Mouse (Mus musculus): Measurements from ENCODE around the gene Thap11.

The Thap11 gene

DNA sequence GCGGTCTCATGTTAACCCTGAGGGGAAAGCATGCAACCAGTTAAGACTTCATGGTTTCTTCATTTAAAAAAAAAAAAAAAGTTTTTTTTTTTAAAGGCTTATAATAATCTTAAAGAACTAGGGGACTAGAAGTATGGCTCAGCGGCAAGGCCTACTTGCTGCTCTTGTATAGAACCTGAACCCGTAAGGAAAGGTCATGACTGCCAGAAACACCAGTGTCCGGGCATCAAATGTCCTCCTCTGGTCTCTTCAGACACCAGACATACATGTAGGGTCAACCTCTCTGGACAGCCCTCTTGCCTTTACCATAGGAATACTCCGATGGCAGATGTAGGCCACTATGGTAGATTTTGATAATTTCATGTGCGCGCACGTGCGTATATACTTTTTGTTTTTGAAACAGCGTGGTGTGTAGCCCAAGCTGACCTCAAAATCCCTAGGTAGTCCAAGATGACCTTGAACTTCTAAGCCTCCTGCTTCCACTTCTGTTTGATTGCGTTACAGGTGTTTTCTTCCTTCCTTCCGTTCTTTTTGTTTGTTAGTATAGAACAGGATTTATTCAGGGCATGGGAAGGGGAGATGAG is 2.7 kb upstream of the Thap11 start:
- no peak for DNase-seq (ENCODE audit: low spot score)

DNA sequence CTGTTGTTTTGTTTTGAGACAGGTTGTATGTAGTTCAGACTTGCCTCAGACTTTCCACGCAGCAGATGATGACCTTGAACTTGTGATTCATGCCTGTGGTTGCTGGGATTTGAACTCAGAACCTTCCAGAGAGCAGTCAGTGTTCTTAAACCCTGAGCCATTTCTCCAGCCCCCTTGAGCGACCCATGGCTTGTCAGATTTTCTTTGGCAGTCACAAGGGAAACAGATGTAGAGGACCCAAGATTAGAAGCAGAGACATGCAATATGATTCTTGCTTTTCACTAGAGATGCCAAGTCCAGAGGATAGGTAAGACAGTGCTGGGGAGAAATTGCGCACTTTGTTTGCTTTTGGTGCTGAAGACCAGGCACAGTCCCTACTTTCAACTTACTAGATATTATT is 1.8 kb upstream of the Thap11 start, which contains the start of gene Cenpt:
Gene Cenpt (minus strand): TSS at position 101 of the 400 bp plus-strand sequence.
- DNase-seq (ENCODE audit: low spot score): no peak

DNA sequence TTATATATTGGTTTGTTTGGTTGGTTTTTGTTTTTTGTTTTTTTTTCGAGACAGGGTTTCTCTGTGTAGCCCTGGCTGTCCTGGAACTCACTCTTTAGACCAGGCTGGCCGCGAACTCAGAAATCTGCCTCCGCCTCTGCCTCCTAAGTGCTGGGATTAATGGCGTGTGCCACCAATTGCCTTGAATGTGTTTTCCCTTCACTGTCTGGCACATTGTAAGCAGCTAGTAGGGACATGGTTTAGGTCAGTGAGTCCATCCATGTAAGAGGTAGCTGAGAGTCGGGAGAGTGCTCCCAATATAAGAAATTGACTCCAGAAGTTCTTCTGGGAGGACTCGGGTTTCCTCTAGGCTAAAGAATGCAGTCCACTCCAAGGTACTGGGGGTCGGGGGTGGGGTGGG is 629 bp upstream of the Thap11 start:
- DNase-seq (ENCODE audit: low spot score): no peak

DNA sequence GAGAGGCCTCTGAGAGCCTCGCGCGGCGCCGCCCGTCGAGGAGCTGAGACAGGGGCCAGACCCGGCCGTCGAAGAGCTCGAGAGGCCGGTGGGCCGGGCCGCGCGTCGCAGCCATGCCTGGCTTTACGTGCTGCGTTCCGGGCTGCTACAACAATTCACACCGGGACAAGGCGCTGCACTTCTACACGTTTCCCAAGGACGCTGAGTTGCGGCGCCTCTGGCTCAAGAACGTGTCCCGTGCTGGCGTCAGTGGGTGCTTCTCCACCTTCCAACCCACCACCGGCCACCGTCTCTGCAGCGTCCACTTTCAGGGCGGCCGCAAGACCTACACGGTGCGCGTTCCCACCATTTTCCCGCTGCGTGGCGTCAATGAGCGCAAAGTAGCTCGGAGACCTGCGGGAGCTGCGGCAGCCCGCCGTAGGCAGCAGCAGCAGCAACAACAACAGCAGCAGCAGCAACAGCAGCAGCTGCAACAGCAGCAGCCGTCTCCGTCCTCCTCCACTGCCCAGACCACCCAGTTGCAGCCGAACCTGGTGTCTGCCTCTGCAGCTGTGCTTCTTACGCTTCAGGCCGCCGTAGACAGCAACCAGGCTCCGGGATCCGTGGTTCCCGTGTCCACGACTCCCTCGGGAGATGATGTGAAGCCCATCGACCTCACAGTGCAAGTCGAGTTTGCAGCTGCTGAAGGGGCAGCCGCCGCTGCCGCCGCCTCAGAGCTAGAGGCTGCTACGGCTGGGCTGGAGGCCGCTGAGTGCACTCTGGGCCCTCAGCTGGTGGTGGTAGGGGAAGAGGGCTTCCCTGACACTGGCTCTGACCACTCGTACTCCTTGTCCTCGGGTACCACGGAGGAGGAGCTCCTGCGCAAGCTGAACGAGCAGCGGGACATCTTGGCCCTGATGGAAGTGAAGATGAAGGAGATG is 576 bp downstream of the Thap11 start:
- DNase-seq (ENCODE audit: low spot score): no peak

DNA sequence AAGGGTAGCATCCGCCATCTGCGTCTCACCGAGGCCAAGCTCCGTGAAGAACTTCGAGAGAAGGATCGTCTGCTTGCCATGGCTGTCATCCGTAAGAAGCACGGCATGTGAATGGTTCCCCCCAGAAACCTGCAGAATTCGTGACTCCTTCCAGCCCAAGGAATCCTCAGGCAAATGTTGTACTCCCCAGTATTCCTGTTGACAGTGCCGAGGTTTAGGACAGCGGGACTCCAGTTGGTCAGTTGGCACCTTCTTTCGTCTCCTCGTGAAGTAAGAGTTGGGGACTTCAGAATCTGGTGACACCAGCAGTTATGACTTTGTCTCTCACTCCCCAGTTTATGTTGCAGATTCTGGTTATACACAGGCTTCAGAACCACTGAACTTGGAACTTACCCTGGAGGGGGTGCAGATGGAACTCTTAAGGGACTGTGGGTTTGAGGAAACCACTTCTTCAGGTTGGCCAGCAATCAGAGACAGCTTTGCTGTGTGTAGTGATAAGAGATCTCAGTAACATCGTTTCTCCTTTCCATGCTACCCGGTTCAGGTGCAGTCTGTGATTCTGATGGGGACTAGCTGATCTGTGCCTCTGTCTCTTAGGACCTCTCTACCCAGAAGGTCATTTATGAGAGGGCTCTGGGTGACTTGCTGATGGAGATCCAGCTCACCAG is 1.4 kb downstream of the Thap11 start:
- DNase-seq (ENCODE audit: low spot score): no peak

DNA sequence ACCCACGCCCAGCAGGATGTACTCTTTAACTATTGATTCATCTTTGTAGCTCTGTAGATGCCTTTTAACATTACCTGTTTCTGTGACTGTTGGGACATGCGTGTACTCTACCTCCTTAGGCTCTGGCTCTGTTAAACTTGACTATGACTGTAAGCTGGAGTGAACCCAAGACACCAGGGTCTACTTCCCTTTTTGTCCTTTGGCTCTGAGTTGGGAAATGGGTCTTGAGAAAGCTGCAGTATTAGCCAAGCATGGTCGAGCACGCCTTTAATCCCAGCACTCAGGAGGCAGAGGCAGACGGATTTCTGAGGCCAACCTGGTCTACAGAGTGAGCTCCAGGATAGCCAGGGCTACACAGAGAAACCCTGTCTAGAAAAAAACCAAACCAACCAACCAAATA is 3.6 kb downstream of the Thap11 start:
- DNase-seq (ENCODE audit: low spot score): no peak

DNA sequence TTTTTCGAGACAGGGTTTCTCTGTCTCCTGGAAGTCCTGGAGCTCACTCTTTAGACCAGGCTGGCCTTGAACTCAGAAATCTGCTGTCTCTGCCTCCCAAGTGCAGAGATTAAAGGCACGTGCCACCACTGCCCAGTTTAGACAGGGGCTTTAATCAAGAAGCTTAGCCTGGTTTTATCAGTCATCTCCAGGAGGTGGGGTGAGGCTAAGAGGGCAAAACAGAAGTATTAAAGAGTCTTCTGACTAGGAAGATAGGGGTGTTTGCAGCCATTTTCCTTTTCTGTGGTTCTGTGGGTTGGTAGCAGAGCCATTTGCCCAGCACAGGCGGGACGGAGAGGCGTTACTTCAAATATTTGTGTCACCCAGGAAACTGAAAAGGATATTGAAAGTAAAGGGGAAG is 4.4 kb downstream of the Thap11 start:
- DNase-seq (ENCODE audit: low spot score): no peak

DNA sequence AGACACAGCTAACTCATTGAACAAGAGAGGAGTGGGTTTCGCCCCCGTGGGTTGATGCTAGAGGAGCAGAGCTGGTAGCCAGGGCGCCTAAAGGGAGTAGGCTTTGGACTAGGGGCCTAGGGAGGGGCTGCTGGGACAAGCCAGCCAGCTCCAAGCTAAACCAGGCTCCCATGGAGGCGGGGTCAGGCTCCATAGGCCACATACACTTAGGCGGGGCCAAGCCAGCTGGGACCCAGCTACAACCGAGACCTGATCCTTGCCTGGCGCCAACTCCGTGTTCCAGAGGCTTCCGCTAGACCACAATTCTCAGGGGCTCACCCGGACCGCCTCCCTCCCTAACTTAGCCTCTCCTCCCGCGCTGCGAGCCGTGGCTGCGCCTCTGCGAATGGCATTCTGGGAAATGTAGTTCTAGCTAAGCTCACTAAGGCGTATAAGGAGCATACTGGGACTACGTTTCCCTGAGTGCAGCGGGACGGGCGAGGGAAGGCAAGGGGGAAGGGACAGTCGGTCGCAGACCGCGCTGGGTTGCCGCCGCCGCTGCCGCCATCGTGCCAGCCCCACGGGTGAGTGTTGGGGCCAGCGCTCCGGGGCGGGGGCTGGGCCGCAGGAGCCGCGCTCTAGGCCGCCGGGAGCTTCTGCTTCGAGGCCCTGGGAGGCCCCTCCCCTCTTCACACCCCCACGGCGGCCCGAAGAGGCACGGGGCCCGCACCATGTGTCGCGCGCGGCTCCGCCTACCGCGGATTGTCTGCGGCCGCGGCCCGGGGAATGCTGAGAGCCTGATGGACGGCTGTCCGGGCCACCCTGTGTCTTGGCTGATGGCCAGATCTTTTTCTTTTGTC is 5.4 kb downstream of the Thap11 start, which contains the start of gene Nutf2:
Gene Nutf2 (plus strand): TSS at position 438 of the 839 bp plus-strand sequence.
- DNase-seq (ENCODE audit: low spot score): peak; percentile 77

DNA sequence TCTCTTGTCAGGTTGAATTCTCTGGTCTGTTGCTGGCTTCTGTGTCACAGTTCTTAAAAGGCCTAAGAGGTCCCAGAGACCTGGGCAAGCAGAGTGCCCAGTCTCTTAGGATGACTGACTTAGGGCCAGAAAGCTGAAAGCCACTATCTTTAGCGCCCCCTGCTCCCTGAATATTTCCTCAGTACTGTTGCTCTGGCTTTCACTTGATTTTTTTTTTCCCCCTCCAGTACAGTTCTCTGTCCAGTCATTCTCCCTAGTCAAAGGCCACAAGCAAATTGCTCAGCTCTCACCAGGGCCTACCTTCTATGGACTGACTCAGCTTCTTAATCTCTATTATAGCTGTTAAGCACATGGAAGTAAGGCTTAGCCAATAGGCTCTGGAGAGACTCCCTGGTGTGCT is 7.0 kb downstream of the Thap11 start:
- no peak for DNase-seq (ENCODE audit: low spot score)

DNA sequence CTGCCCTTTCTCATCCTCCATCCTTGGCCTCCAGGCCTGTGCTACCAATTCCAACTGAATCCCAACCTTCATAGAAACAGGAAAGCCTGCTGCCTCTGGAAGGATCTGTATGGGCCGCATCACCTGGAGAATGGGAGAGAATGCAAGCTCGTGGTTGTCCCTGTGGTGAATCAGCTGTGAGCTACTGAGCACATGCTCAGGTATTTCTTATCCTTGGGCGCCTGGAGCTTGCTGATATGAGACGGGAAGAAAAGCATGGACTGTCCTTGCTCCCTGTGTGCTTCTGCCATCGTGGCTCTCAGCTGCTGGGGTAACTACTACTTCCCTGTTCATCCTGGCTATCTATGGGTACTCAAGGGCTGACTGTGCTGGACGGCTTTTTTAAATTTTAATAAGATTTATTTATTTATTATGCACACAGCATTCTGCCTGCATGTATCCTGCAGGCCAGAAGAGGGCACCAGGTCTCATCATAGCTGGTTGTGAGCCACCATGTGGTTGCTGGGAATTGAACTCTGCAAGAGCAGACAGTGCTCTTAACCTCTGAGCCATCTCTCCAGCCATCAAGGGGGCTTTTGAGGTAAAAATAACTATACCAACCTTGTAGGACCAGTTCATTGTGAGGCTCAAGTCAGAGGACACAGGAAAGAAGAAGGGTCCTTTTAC is 11.6 kb downstream of the Thap11 start:
- no peak for DNase-seq (ENCODE audit: low spot score)

DNA sequence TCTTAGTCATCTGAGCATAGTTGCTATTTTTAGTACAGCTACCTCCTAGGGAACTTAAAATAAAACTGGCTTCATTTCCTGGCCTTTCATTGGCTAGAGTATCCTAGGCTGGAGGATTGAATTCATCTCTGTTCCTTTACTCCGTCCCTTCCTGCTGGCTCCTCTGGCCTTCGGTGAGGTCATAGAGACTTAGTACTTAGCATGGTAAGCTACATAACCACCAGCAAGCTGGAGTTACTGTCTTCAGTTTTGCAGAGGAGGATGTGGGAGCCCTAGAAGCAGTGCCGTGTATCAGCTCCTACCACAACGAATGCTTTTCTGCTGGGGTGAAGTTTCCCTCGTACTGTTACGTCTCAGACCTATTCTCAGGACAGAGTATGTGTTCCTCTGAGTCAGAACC is 19.4 kb downstream of the Thap11 start:
- no peak for DNase-seq (ENCODE audit: low spot score)

DNA sequence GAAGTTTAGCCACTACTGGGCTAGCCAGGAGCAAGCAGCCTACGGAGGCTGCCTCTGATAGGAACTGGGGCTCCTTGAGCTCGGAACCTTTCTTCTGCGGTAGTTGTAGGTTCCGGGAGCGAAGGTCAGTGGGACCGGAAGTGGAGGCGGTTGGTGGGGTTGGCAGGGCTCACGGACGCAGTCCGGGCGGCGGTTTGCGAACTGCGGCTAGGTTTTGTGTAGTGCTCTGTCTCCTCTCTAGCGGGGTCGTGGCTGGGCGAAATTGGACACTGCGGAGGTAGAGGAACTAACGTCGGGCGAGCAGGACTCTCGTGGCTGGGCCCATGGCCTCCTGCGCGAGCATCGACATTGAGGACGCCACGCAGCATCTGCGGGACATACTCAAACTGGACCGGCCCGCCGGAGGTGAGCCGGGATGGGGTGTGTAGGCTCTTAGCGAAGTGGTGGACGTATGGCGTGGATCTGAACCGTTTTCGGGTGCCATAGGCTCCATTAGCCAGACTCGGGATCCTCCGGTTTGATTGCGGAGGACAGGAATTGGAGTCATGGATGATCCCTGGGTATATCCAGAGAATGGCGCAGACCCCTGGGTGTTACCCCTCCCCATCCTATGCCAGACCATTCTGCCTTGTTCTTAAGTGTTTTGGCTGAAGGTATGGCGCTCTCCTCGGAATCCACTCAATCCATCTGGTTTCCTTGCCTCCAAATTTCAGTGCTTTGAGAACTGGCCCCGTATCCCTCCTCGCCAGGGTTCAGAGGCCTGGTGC is 26.0 kb downstream of the Thap11 start, which contains the start of gene Edc4:
Gene Edc4 (plus strand): TSS at position 128 of the 767 bp plus-strand sequence.
- peak; percentile 90 for DNase-seq (ENCODE audit: low spot score)

DNA sequence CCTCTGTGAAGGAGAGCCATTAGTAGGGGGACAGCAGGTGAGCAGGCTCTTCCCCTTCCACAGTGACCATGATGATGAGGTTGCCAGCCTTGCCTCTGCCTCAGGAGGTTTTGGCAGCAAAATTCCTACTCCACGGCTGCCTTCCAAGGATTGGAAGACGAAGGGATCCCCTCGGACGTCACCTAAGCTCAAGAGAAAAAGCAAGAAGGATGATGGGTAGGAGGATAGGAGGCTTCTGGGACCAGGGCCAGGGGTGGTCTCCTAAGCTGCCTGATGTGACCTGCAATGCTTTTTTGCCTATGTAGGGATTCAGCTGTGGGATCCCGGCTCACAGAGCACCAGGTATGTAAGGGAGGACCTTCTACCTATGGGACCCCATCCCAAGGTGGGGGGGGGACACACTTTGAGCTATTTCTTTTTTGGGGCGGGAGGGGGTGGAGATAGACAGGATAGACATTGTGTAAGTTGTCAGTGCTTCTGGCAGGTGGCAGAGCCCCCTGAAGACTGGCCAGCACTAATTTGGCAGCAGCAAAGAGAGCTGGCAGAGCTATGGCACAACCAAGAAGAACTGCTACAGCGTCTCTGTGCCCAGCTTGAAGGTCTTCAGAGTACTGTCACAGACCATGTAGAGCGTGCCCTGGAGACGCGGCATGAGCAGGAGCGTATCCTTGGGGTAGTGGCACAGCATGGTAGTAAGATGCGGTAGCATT is 35.0 kb downstream of the Thap11 start:
- DNase-seq (ENCODE audit: low spot score): no peak

DNA sequence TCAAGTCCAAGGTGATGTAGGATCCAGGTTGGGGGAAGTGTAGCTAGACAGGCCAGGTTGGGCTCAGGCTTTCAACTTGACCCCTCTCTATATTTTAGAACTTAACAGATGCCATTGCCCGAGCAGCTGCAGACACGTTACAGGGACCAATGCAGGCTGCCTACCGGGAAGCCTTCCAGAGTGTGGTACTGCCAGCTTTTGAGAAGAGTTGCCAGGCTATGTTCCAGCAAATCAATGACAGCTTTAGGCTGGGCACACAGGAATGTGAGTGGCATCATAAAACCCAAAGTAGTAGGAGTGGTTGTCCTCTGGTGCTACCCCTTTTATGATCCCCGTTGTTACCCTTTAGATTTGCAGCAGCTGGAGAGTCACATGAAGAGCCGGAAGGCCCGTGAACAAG is 35.9 kb downstream of the Thap11 start:
- DNase-seq (ENCODE audit: low spot score): no peak

DNA sequence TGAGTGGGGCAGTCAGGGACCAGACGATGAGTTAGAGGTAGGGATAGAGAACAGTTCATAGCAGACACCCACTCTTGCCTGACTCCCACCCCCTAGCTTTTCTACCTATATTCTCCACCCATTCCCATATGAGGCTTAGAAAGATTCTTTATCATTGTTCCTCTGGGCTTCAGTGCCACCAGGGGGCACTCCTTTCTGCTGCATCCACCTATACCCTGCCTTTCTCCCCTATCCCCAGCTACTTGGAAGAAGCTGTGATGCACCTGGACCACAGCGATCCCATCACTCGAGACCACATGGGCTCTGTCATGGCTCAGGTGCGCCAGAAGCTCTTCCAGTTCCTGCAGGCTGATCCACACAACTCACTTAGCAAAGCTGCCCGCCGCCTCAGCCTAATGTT is 37.5 kb downstream of the Thap11 start:
- DNase-seq (ENCODE audit: low spot score): no peak

DNA sequence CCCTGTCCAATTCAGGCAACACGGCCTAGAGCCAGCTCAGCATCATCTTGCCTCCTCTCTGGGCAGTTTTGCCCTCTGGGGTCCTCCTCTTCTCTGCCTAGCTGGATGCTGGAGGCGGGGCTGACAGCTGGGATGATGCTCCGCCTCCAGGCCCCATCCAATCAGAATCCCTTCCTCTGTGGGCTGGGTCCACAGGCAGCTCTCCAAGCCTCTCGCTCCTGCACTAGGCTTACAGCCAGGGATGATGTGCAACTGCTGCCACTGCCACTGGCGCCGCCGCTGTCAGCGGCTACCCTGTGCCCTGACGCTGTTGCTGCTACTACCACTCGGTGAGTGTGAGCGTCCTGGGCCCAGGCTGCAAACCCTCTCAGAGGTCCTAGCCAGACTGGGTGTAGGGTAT is 38.4 kb downstream of the Thap11 start, which contains the start of gene Nrn1l:
Gene Nrn1l (plus strand): TSS at position 229 of the 400 bp plus-strand sequence.
- peak; percentile 51 for DNase-seq (ENCODE audit: low spot score)

DNA sequence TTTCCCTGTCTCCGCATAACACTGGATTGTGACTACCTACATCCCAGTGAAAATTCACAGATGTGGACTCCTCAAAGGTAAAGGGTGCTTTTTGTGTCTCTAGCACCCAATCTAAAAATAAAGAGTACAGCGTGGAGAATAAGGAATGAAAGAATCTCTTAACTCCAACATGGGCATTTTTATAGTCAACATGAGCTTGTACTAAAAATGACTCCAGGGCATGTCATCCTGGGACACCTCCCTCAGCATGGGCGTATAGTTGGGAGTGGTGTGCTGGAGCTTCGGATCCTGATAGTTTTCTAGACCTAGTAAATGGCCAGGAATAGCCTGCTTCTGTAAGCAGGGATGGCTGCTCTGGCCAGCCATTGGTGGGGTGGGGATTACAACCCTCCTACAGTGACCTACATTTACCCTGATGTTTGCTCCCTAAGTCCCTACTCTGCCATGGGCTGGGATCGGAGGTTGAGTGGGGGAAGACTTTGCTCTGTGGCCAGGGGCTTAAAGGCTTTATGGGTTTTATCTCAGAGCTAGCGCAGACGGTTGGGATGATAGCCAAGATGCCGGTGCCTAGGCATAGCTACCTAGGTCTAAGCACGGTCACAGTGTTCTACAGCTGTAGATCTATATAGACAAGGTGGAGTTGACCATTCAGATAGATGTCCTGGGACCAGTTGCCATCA is 43.0 kb downstream of the Thap11 start:
- DNase-seq (ENCODE audit: low spot score): no peak

DNA sequence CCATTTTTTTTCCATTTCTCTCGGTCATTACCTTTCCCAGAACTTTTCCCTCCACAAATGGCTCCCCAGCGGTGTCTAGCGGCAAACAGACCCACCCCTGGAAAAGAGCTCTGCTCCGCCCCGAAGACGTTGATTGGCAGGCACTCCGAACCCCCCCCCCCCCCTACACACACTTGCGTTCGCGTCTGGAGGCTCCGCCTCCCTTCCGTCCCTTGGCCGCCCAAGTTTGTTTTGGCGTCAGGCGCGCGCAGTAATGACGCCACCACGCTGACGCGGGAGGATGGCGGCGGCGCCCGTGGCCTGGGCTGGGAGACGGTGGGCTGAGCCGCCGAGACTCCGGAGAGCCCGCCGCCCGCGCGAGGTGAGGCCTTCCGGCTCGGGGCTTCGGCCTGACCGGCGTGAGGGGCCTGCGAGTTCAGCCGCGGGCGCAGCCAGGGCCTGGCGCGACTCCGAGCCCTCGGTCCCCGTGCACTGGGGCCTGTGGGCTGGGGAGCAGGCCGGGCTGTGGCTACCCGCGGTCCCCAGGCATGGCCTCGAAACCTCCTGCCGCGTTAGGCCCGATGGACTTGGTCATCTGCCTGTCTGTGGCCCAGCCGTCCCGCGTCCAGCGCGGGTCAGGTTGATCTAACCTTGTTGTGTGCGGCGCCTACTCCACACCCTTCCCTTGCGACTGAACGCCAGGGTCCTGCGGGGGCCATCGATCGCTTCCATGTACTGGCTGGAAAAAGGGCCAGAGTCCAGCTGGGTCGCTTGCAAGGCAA is 45.4 kb downstream of the Thap11 start, which contains the start of gene Pskh1:
Gene Pskh1 (plus strand): TSS at position 262 of the 761 bp plus-strand sequence.
- peak; percentile 91 for DNase-seq (ENCODE audit: low spot score)
